Mouse (Mus musculus) liver, embryonic 14.5 days (tissue): ENCODE results near the gene Hist1h3f.

Source experiments
- CTCF ChIP-seq: IDR thresholded peaks from 2 replicates; pipeline ENCODE4 v1.5.1; 2016; ENCODE audit warnings: antibody characterized with exemption, low read depth, control low read depth
- EP300 ChIP-seq: IDR thresholded peaks from 2 replicates; pipeline ENCODE4 v1.6.1; 2016; ENCODE audit warnings: antibody characterized with exemption, low read depth

DNA sequence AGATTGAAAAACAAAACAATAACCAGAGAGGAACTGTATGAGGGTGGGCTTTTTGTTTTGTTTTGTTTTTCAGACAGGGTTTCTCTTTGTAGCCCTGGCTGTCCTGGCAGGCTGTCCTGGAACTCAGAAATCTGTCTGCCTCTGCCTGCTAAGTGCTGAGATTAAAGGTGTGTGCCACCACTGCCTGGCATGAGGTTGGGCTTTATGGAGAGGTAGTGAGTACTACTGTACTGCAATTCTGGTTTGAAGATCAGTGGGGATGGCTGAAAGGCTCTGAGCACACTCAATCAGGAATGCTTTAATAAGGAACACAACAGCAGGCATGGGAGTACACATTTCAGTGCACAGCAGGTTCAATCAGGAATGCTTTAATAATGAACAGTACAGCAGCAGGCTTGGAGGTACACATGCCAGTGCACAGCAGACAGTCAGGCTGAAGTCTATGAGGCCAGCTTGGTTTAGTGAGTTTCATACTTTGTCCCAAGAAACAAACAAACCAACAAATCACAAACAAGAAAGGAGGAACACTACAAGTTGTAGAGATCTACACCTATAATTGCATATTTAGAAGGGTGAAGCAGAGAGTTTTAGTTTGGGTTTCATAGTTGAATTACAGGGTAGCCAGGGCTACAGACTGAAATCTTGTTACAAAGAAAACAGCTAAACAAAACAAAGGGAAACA is 39.7 kb downstream of the Hist1h3f start:
- TF ChIP-seq CTCF (no peak), EP300 (no peak)
